Mouse (Mus musculus) ES-Bruce4 (cell line): Measurements from ENCODE around the gene Prdm11.

ENCODE experiments used
- CTCF ChIP-seq: IDR thresholded peaks from one replicate; pipeline ENCODE4 v1.8.1; 2011; ENCODE audit warnings: low read depth, low read length
- EP300 ChIP-seq: IDR thresholded peaks from 2 replicates; pipeline ENCODE4 v1.6.1; 2011; ENCODE audit warnings: low read depth, low read length; ENCODE audit not compliant: insufficient read depth
- POLR2A ChIP-seq: IDR thresholded peaks from one replicate; pipeline ENCODE4 v1.8.1; 2011; ENCODE audit warnings: low read length; ENCODE audit not compliant: insufficient read depth

GRCm38 (mm10) chr2:93085291-93086027 is 39.5 kb upstream of the Prdm11 start:
- TF ChIP-seq CTCF (no peak), POLR2A (no peak), EP300 (no peak)
